Mouse (Mus musculus) c-Kit-positive CD71-positive TER-119-positive erythroid progenitor cells, embryonic 14.5 days (primary cell): ENCODE measurements at regions not wholly inside any gene's neighbourhood (a gene's known extent, or its start where the extent isn't known, plus 50 kb on each side); places are given as distances from the start of the nearest gene placed in this dataset.

Experiments
- DNase-seq: peaks from one replicate; pipeline ENCODE4 v3.0.0-alpha.2; 2013; ENCODE audit warnings: low spot score

DNA sequence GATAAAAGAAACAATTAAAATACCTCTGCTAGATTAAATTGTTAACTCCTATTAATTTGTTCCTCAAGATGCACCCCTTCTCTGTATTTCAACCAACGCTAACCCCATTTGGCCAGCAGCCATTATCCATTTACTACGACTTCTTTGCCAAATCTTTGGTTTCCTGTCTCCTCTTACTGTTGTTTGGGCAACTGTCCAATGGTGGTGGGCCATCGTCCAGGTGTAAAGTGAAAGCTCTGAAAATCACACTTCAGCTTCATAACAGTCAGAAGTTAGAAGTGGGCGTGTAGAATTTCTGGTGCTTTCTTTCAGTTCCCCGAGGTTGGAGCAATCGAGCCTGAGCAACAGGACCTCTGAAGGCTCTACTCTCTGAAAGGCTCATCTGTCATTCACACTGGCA lies 66.8 kb upstream of the Zbtb20 start:
- no peak for DNase-seq

DNA sequence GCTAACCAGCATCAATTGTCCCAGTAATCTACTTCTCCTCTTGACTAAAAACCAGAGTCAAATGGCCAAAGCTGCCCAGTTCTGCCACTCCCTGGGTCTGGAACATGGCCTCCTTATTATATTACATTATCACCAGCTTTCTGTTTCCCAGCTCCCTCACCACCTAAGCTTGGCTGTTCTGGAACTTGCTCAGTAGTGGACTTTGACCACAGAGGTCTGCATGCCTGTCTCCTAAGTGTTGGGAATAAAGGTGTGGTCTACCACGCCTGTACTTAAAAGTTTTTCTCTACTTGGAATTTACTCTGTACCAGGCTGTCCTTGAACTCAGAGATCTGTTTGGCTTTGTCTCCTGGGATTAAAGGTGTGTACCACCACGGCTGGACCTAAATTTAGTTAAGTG lies 68.1 kb upstream of the Zbtb20 start:
- DNase-seq = no peak

DNA sequence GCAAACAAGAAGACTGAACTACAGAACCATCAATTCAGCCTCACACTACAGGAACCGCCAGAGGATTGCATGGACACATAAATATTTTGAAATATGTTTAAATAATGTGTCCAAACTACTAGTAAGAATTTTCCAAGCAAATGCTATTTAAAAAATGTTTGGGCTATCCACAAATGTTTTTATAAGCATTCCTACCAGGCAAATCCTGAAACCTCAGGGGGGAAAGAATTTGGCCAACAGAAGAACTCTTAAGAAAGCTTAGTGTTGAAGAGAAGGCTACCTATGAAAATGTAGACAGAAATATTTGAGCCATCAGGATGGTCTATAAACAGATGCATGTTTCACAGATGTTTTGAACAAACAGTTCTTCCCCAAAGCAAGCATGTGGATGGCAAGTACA lies 72.1 kb upstream of the Zbtb20 start:
- no peak for DNase-seq

DNA sequence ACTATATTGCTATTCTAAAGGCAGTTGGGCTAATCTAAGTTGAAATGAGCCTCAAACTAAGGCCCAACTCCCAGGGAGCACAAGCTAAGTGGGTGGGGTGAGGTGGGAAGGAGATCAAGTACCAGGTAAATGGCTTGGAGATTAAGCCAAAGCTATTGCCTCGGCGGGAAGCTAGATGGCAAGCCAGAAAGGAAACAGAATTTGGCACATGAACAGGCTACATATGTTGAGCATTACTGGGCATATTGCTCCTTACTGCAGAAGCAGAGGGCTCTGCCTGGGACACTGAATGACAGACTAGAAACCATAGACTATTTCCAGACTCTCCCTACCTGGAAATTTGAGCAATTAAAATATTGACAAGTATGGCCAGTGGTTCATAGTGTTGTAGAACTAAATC lies 83.1 kb upstream of the Zbtb20 start:
- no peak for DNase-seq

DNA sequence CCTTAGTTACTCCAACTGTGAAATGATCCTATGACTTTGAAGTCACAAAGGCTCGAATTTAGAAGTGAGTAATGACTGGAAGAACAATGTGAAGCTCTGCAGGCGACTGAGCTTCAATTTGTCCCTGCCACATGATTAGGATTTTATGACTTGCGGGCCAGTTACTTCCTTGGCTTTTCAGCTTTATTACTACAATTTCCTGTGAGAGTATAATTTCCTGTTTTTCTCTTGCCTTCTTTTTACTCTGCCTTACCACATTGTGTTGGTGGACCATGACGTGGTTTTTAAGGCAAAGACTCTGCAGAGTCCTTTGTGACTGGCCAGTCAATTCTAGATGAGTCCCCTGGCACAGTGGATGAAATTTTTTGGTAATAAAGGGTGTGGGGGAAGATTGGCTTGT lies 91.0 kb upstream of the Zbtb20 start:
- no peak for DNase-seq

DNA sequence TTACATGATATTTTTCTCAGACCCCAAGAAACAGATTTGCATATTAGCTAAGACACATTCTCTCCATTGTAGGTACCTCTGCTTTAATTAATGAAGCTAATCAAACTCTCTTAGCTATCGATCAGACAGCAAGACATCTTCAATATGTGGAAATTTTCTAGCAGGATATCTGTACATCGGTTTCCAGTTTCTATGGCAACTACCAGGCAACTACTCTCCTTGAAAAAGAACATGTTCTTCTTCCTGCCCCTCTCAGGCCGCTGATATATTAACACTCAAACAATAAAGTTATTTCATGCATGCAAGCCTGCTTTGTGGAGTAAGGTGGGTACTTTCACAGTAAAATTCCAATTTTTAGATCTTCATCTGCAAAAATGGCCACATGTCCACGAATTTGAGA lies 91.7 kb upstream of the Zbtb20 start:
- no peak for DNase-seq

DNA sequence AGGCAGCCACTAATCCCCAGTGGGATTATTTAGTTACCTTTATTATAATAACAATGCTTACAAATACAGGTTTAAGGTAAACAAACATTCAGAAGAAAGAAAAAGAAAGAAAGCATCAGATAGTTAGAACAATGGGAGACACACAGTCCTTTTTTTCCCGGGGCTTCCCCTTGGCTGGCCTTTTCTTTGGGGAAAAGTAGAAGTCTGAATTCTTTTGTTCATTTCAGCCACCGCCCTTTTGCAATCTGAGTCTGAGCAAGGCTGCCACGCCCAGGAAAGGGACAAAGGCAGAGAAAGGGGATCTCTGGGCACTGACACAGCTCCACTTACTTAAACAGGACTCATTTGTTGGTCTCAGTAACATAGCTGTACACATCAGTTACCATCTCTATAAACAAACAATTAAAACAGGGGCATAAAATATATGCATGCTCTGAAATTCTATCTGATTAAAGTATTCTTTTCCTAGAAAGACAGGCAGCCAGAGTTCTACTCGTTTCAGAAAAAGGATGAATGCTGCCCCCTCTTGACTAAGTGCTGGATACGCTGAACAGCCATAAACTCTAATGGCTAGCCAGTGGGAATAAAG lies 93.5 kb upstream of the Zbtb20 start:
- no peak for DNase-seq

DNA sequence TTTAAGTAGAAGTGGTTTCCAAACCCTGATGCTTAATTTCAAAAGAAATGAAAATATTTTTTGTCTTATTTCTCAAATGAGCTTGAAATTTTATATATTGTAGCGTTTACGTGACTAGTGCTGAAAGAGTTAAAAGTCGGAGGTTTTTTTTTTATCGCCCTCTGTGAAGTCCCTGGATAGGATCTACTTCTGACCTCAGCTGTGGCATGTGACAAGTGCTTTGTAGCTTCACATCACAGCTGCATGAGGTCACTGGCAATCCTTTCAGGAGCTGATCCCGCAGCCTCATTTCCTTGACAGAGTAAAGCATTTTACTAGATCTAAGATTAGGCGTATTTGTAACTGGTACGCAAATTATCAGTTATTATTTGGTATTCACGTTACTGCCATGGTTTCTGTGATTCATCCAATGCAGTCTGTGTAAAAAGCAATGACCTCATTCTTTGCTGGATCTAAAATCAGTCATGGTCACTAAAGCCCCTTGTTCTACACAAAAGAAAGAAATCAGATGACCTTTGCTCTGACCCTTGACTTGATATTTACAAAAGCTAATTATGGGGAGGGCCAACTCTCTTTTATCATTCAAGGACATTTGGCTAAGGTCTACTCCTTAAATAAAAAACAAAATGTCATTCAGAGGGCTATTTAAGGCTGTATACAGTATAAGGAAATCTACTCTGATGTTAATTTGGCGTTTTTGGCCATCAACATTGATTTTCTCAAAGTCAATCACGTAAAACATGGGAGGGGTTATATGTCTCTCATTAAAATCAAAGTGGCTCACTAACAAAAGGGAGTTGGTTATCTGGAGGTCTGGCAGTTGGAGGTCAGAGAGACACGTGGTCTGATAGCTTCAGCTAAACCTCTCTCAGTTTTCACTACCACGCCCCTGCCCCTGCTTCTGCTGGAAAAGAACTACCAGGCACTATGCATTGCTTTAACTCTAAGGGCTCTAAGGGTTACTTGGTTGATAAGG lies 94.3 kb upstream of the Zbtb20 start:
- DNase-seq = no peak

DNA sequence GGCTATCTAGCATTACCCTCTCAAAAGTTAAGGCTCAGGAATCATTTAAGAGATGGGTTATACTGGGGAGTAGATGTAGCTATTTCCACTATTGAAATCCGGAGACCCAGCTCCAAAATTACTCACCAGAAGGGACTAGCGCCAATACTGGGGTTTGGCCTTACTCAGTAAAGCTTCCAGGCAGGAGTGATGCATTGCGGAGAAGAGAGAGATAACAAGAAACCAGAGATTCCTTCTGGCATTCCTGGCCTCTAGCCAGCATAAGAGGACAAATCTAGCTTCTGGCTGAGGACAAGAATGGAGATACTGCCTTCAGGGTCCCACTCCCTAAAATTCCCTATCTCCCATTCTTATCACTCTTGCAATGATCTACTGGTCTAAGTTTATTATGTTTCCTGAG lies 95.7 kb upstream of the Zbtb20 start:
- DNase-seq = no peak

DNA sequence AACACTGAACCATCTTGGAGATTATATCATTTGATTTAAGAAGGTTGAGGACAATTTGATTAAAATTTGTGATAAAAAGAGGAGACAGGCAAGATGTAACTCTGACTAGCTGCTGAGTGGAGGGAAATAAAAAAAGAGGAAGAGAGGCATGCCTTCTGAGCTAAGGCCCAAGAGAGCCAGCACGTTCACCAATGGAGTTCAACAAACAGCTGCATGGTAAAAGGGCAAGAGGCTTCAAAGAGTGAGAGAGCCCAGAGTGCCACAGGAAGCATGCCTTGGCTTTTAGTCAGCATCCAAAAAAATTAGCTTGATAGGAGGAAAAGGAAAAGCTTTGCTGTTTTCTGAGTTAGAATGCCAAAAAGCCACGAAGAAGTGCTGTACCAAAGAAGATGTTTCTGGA lies 103.0 kb upstream of the Zbtb20 start:
- DNase-seq = no peak

DNA sequence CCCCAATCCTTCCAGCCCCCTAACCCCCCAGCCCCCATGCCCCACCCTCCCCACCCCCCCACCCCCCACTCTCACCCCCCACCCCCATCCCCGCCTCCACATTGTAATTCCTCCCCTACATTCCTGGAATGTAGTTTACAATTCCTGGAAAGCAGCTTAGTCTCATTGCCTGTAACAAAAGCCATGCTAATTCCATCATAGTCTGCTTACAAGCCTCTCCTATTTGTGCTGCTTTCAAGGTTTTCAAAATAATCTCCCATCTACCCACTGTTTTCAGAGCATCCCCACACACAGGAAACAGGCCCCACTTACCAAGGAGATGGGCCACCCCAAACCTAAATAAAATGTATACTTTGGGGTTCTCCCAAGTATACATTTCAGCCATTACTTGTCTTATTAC lies 105.5 kb upstream of the Zbtb20 start:
- DNase-seq = no peak

DNA sequence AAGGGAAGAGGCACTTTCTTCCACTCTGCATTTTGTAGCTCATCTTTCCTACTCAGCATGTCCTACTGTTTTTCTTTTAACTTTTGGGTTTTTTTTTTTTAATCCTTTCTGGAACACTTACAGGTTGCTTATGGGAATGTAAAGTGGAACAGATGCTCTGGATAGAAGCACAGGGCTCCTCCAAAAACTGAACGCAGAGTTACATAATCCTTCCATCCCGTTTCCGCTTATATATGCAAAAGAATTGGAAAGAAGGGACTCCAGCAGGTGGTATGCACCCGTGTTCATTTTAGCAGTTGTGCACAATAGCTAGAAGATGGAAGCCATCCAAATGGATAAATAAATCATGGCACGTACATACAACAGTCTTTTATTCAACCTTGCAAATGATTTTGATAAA lies 127.0 kb upstream of the Zbtb20 start:
- no peak for DNase-seq

DNA sequence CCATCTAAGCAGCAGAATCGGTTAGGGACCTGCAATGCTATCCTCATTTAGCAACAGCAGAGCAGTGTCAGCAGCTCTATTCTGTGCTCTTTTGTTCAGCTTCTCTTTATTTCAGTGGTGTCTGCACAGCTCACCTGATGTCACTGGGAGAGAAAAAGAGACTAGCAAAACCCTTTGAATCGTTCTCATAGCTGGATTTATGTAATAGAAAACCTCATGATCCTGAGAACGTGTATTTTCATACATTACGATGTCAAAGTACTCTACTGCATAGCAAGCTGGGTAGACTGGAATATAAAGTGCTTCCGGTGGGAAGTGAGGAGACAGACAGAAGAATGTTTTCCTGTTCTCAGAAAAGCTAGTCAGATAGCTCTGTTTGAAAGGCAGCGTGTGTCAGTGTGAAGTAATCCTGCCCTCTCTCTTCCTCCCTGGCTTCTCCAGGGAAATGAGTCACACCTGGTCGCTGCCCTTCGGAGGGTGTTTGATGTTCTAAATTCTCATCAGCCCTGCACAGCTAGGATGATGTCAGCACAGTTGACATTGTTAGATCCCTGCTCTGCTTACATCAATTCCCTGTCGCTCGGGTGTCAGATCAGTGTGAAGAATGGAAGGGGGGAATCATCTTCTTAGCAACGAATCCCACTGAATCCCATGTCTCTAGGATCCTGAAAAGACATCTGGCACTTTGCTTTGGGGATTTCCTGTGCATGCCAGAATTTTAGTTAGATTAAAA lies 129.6 kb upstream of the Zbtb20 start:
- no peak for DNase-seq

DNA sequence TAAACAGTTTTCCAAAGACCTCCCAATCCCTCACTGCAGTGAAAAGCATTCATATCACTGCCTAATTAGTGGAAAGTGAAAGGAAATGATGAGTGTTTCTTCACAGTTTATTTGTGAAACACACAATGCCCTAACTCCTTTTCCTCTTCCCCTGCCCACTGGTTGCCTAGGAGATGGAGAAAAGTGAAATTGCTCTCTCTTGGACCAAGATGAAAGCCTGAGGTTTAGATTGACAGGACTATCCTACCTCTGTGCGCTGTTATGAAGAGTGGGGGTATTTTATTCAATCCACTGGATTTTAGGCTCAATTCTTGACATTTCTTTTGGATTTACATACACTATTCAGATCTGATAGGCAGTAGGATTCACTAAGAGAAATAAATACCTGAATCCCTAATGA lies 132.1 kb upstream of the Zbtb20 start:
- DNase-seq = no peak

DNA sequence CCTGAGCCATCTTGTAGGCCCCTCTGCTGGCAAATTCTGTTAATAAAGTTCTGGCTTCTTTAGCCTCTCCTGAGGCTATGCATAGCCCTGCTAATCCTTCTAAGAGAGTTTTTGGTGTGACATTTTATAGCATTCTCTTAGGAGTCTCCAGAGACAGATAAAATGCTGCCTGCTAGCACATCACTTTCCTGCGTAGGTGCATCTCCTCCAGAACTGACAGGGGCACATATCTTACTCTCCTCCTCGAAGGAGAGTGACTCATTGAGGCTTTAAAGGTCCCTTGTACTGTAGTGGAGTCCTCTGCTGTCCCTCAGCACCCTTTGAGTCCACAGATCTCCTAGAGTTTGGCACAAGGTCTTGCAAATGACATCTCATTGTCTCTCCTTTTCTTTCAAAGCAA lies 132.6 kb upstream of the Zbtb20 start:
- no peak for DNase-seq

DNA sequence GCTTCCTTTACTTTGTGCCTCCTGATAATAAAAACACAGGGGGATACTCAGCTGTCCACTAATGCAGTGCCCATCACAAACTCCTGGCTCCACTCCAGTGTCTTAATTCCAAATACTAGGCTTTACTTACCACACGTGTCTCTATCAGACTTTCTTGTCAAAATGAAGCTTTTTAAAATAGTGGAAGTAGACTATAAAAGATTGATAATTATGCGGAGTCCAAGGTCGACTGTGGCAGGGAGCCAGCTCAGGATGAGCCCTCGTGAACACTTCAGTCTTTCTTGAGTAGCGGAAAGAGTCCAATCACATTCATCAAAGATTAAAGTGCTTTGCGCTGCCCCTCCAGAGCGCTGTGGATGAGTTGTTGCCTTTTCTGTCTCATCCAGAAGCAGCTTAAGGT lies 147.9 kb upstream of the Zbtb20 start:
- DNase-seq = no peak

DNA sequence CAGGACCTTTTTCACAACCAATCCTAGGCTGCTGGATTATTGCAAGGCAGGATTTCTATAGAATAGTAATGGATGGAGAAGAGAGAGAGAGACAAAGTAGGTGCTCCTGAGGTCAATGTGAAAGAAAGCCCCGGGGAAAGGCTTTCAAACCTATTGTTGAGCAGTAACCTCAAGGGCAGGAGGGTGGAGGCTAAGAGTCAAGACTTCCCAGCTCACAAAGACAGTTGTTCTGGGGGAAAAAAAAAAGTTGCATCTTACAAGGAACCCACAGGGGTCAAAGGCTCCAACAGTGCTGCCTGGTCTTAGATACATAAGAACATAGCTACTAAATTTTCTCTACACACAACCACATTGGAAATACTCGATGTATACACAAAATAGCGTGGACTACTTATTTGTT lies 155.8 kb upstream of the Zbtb20 start:
- DNase-seq = no peak

DNA sequence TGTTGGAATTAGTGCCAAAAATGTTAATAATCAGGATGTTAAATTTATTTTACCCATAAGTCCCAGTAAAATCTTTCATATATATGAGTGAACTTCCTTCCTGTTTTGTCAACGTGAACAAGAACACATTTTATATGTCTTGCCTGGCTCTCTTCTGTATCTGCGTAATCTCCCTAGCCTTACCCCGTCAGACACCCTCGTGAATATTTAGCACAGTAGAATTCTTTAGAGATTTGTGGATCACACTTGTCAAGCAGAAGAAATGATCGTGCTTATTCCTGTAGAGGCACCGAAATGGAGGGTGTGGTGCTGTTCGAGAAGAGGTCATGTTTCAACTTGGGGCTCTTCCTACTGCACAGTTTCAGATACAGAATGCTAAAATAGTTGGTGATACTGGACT lies 157.2 kb upstream of the Zbtb20 start:
- DNase-seq = no peak

DNA sequence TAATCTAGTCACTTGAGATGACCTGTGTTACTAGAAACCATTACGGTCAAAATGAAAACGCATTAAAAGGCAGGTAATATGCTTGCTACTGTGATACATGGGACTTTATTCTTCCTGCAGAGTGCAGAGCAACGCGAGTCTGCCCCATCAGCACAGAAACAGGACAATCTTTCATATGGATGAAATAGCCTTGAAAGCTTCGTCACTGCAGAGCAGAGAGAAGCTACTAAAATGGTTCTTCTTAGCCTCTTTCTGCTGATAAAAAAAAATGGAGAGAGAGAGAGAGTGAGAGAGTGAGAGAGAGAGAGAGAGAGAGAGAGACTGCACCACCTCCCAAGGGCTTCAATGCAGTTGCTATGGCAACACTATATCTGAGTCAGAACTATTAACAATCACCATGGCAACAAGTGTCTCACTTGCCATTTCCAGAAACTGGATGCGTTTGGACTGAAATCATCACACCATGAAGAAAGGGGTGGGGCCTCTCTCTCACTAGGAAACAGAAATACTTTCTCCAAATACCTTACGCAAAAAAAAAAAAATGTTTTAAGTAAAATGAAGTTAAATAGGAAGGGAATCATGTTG lies 157.8 kb upstream of the Zbtb20 start:
- DNase-seq = no peak

DNA sequence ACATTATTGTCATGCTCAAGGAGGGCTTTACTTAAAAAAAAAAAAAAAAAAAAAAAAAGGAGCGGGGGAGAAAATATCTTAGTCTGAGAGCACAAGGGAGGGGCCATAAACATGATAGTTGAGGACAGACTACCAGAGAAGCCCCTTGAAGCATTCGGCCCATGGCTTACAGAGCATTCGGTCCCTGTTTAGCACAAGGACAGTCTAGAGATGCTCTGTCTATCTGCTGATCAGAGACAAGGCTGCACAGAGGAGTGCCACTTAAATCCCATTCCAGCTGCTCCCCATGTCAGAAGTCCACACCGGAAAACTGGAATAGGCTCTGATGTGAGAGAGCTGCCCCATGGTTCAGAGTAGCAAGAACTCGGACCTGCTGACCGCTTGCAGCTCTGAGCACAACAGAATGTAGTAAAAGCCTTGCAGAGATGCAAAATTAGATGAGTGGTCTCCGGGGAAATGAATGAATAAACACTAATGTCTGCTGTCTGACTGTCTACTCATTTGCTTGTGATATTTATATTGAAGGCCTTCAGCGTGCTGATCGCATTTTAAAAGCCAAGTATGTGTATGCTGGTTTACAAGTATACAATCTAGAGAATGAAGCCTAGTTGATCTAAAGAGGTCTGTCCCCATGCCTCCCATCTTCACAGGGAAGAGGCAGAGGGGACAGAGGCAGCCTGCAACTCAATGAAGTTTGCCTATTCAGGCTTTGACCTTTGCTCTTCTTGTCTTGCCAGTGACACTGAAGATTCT lies 158.4 kb upstream of the Zbtb20 start:
- no peak for DNase-seq

DNA sequence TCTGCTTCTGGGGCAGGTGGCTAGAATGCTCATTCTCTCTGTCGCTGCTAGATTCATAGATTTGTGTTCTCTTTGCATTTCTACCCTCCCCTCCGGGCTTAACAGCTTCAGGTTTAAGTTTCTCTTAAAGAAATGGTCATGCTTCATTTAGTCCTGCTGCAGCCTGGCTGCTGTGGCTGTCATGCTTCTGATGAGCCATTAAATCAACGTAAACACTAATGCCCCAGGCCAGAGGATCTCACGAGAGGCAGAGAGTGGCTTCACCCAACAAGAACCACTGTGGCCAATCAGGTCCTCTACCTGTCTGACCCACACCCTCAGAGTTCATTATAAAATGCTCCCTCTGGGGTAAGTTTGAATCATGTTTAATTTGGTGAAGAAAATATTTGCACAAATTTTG lies 173.0 kb upstream of the Zbtb20 start:
- no peak for DNase-seq

DNA sequence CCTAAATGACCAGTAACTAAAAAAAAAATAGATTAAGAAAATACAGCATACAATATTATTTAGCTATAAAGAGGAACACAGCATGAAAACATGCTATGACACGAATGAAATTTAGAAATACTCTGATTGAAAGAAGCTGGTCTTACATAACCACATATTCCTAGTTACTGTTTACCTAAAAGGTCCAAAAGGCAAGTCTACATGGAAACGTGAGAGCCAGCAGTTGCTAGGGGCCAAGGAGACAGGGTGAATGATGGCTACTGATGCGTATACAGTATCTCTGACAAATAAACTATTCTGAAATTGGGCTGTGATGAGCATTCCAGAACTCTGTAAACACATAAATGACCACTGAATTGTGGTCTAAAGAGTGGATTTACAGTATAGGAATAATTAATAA lies 194.5 kb upstream of the Zbtb20 start:
- DNase-seq = no peak
